Comparison of ENCODE assay signal across 9 mouse cellular contexts in genomic region chr10:12736861-12737835, GRCm38 (mm10).
DNase-seq lines count a peak whose midpoint lies in the region; ATAC-seq and TF ChIP-seq lines count a peak whose summit lies in the region.
"Had no signal": no experiment of that assay in that cellular context is flagged by ENCODE, and none has a peak within 500 bp of the region (broad histone marks: within the 10 kb centered on the region; RNA-seq: fewer than 3 reads in every experiment).

No protein-coding gene starts in this region.

- no peak for DNase-seq in layer of hippocampus, adult 2 months (ENCODE audit: low spot score in 2 of 2)
- no peak for DNase-seq in layer of hippocampus, postnatal 36 days
- DNase-seq in heart, embryonic 10.5 days (ENCODE audit: low spot score), result no peak
- no peak for DNase-seq in right cerebral cortex, postnatal 25 days
- no peak for DNase-seq in adrenal gland, adult 8-10 months
- no peak for DNase-seq in midbrain, embryonic 10.5 days (ENCODE audit: low spot score)
- DNase-seq: cerebellum, postnatal 10 days had no signal

- ATAC-seq in kidney, embryonic 15.5 days (replicated peaks; ENCODE audit: low FRiP score), result peak; percentile 94
- ATAC-seq in neural tube, embryonic 14.5 days (ENCODE audit: low read depth), result peak; percentile 56

- H3K4me1 ChIP-seq in heart, embryonic 10.5 days, result peaks cover 27% of the 10 kb centered on the region
- H3K4me1 ChIP-seq in kidney, embryonic 15.5 days, result peaks cover 19% of the 10 kb centered on the region
- 0 out of 2 replicates have a peak, but pooled peaks cover 6% of the 10 kb centered on the region for H3K4me1 ChIP-seq in neural tube, embryonic 14.5 days (ENCODE audit: control insufficient read depth, insufficient read depth, low read length)
- H3K4me1 ChIP-seq in midbrain, embryonic 10.5 days, result no peaks in the 10 kb centered on the region

- H3K9me3 ChIP-seq in heart, embryonic 10.5 days, result no peaks in the 10 kb centered on the region
- H3K9me3 ChIP-seq in kidney, embryonic 15.5 days (replicated peaks), result no peaks in the 10 kb centered on the region
- H3K9me3 ChIP-seq in neural tube, embryonic 14.5 days (ENCODE audit: control insufficient read depth, low read length), result no peaks in the 10 kb centered on the region
- no peaks in the 10 kb centered on the region for H3K9me3 ChIP-seq in midbrain, embryonic 10.5 days (replicated peaks)

- H3K36me3 ChIP-seq in heart, embryonic 10.5 days, result peaks cover 44% of the 10 kb centered on the region
- H3K36me3 ChIP-seq in kidney, embryonic 15.5 days, result peaks cover 53% of the 10 kb centered on the region
- no peaks in the 10 kb centered on the region for H3K36me3 ChIP-seq in neural tube, embryonic 14.5 days (ENCODE audit: control insufficient read depth, insufficient read depth, low read length)
- peaks cover 51% of the 10 kb centered on the region for H3K36me3 ChIP-seq in midbrain, embryonic 10.5 days

- no peak overlapping the region for H3K9ac ChIP-seq in kidney, embryonic 15.5 days
- no peak overlapping the region for H3K9ac ChIP-seq in neural tube, embryonic 14.5 days (replicated peaks; ENCODE audit: low read depth, low read length)

- no peaks in the 10 kb centered on the region for H3K27me3 ChIP-seq in heart, embryonic 10.5 days (ENCODE audit: insufficient read depth, poor library complexity, severe bottlenecking)
- no peaks in the 10 kb centered on the region for H3K27me3 ChIP-seq in kidney, embryonic 15.5 days
- no peaks in the 10 kb centered on the region for H3K27me3 ChIP-seq in neural tube, embryonic 14.5 days (ENCODE audit: control insufficient read depth, insufficient read depth, low read length)
- no peaks in the 10 kb centered on the region for H3K27me3 ChIP-seq in midbrain, embryonic 10.5 days (ENCODE audit: low read depth, poor library complexity, severe bottlenecking)

- WGBS in heart, embryonic 10.5 days, result 73% methylated on average over 18 of the region's 18 CpGs
- 24% methylated on average over 18 of the region's 18 CpGs for WGBS in kidney, embryonic 15.5 days
- 36% methylated on average over 18 of the region's 18 CpGs for WGBS in neural tube, embryonic 14.5 days
- WGBS in midbrain, embryonic 10.5 days, result 78% methylated on average over 18 of the region's 18 CpGs

- TF ChIP-seq CTCF in layer of hippocampus, adult 2 months (conservative IDR thresholded peaks at IDR 0.05), result no peak

- no peak overlapping the region for H3K4me3 ChIP-seq in layer of hippocampus, adult 2 months
- H3K4me3 ChIP-seq in heart, embryonic 10.5 days, result no peak overlapping the region
- H3K4me3 ChIP-seq in kidney, embryonic 15.5 days (replicated peaks), result no peak overlapping the region
- H3K4me3 ChIP-seq in neural tube, embryonic 14.5 days (ENCODE audit: low read depth, low read length), result no peak overlapping the region
- H3K4me3 ChIP-seq in midbrain, embryonic 10.5 days, result no peak overlapping the region

- peak overlapping the region; percentile 42 for H3K4me2 ChIP-seq in kidney, embryonic 15.5 days
- no peak overlapping the region for H3K4me2 ChIP-seq in neural tube, embryonic 14.5 days (ENCODE audit: low read depth, low read length)

- H3K27ac ChIP-seq in layer of hippocampus, adult 2 months, result peak overlapping the region; percentile 18; the same call in 1 of the 2 replicates
- peak overlapping the region; percentile 69; the same call in 1 of the 2 replicates for H3K27ac ChIP-seq in heart, embryonic 10.5 days
- H3K27ac ChIP-seq in kidney, embryonic 15.5 days, result peak overlapping the region; percentile 86
- H3K27ac ChIP-seq in neural tube, embryonic 14.5 days (ENCODE audit: low read depth, low read length), result 0 out of 2 replicates have a peak overlapping the region, but pooled peaks have one; percentile 28
- H3K27ac ChIP-seq in midbrain, embryonic 10.5 days (replicated peaks), result no peak overlapping the region
